Mouse (Mus musculus) right cerebral cortex, postnatal 4 days (tissue): ENCODE results near the gene Ankef1.

Source experiments
- DNase-seq: peaks from one replicate; pipeline ENCODE4 v3.0.0-alpha.2; 2022

The Ankef1 gene

GRCm38 (mm10) chr2:136601206-136601605 is 99.5 kb downstream of the Ankef1 start:
- no peak for DNase-seq
